Mouse (Mus musculus) heart, postnatal 0 days (tissue): Measurements from ENCODE around the gene 1700016H13Rik.

Experiments
- CTCF ChIP-seq: IDR thresholded peaks from 2 replicates; pipeline ENCODE4 v1.5.1; 2016; ENCODE audit warnings: antibody characterized with exemption, control low read depth, low read depth
- EP300 ChIP-seq: IDR thresholded peaks from 2 replicates; pipeline ENCODE4 v1.6.1; 2016; ENCODE audit warnings: antibody characterized with exemption, low read depth

DNA sequence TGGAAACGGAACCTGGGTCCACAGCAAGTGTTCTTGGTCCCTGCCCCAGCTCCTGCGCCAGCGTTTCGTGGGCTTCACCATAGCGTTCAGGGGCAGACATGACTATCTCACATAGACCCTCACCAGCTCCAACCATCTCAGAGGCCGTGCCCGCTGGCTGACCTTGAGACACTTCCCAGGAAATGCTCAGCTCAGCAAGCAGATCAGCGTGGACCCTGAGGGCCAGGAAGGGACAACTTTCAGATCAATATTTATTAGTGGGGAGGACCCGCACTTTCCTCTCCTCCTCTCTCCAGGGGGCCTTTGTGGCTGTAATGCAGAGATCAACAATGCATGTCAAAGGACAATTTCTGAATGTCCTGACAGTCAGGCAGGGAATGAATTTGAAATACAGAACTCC lies 9.1 kb upstream of the 1700016H13Rik start:
- TF ChIP-seq CTCF, result no peak
- no peak for TF ChIP-seq EP300
